Mouse (Mus musculus): Measurements from ENCODE around the gene Cited4.

- no peak for TF ChIP-seq USF1 (IDR thresholded peaks at IDR 0.05; ENCODE audit: low read depth)
- no peak for TF ChIP-seq SRF (IDR thresholded peaks at IDR 0.05; ENCODE audit: control insufficient read depth, insufficient read length, low read depth)
- no peak for TF ChIP-seq MYOD1 (IDR thresholded peaks at IDR 0.05; ENCODE audit: control insufficient read depth in 1 of 3, insufficient read length in 2 of 3, low read depth in 2 of 3)
- no peak for TF ChIP-seq MAX (IDR thresholded peaks at IDR 0.05; ENCODE audit: low read depth)
- no peak for TF ChIP-seq POLR2A (IDR thresholded peaks at IDR 0.05; ENCODE audit: insufficient read length, low read depth)
- no peak for TF ChIP-seq E2F4 (IDR thresholded peaks at IDR 0.05; ENCODE audit: insufficient read depth)
- no peak for TF ChIP-seq TCF12 (IDR thresholded peaks at IDR 0.05; ENCODE audit: insufficient read depth, poor library complexity, severe bottlenecking)
- TF ChIP-seq CEBPB (IDR thresholded peaks at IDR 0.05; ENCODE audit: insufficient read depth, poor library complexity, severe bottlenecking) = no peak
- no peak for TF ChIP-seq TCF3 (IDR thresholded peaks at IDR 0.05; ENCODE audit: insufficient read length, low read depth)
- no peak for TF ChIP-seq POLR2AphosphoS2 (IDR thresholded peaks at IDR 0.05; ENCODE audit: insufficient read length, low read depth)
These were observed 16.8 kb upstream of the Cited4 start for GRCm38 (mm10) chr4:120649369-120650207.
